Mouse (Mus musculus) cortical plate, adult 2 months (tissue): ENCODE results near the gene Rbms1.

ENCODE experiments used
- CTCF ChIP-seq: fragments of 200-500 bp; IDR thresholded peaks from 2 replicates; pipeline ENCODE4 v1.5.1; 2011; ENCODE audit warnings: mild to moderate bottlenecking, control low read depth, low read length; ENCODE audit not compliant: insufficient read depth; ENCODE audit errors: extremely low read depth
- POLR2A ChIP-seq: fragments of 200-500 bp; IDR thresholded peaks from 2 replicates; pipeline ENCODE4 v1.6.1; 2011; ENCODE audit warnings: mild to moderate bottlenecking, low read length, control low read depth; ENCODE audit not compliant: insufficient read depth; ENCODE audit errors: extremely low read depth

DNA sequence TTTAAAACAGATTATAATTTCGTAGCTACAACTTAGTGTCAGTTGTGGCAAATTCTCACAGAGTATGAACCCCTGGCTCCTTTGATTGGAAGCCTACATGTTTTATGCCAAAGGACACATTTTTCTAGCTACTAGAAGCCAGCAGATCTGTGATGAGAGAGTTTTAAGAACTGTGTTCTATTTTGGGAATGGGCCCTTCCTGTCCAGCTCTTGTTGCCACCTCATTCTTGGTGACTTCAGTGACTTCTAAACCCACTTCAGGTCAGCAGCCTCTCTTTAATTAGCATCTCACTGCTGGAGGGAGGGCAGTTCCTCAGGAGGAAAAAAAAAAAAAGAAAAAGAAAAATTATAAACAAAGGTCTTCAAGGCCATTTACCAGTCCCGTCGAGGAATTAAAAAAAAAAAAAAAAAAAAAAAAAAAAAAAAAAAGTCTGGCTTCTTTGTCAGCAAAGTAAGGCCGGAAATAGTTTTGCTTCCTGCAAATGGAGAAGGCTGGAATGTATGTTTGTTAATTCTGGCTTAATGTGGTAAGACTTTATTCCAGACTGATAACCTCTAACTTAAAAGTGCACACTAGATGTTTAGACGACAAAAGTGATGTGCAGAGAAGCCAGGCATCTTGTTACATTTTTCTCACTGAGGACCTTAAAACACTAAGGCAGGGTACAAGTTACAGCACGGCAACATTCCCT is 60.4 kb downstream of the Rbms1 start:
- TF ChIP-seq CTCF (no peak), POLR2A (no peak)
